Mouse (Mus musculus): ENCODE data around the gene Ctnnd2. TPM values are rescaled to one million over a fixed set of nuclear protein-coding genes. Genes with fewer than 3 reads are reported as not detected.

The Ctnnd2 gene
- polyA plus RNA-seq, 1 experiment = 0.08 TPM

GRCm38 (mm10) chr15:30610613-30611012, 438.2 kb downstream of the Ctnnd2 start:
- Histone ChIP-seq H3K4me3 (replicated peaks) (no peak overlapping the region), H3K27me3 (replicated peaks) (no peaks in the 10 kb centered on the region), H3K36me3 (replicated peaks; ENCODE audit: low read length) (no peaks in the 10 kb centered on the region), H3K4me1 (no peaks in the 10 kb centered on the region), H3K9me3 (peaks cover 4% of the 10 kb centered on the region; the same call in 1 of the 2 replicates)
- TF ChIP-seq FLI1 (IDR thresholded peaks at IDR 0.05; ENCODE audit: low read length) (no peak), GATA1 (IDR thresholded peaks at IDR 0.05; ENCODE audit: borderline replicate concordance, low read length) (no peak)

- H3K27me3 ChIP-seq (replicated peaks) = no peaks in the 10 kb centered on the region
- H3K9me3 ChIP-seq = peaks cover 4% of the 10 kb centered on the region; the same call in 1 of the 2 replicates
- H3K36me3 ChIP-seq (replicated peaks; ENCODE audit: low read length) = no peaks in the 10 kb centered on the region
- no peak for TF ChIP-seq GATA1 (IDR thresholded peaks at IDR 0.05; ENCODE audit: borderline replicate concordance, low read length)
- no peak for TF ChIP-seq FLI1 (IDR thresholded peaks at IDR 0.05; ENCODE audit: low read length)
- no peaks in the 10 kb centered on the region for H3K4me1 ChIP-seq
- no peak overlapping the region for H3K4me3 ChIP-seq (replicated peaks)
Measured at GRCm38 (mm10) chr15:30615451-30615850, 443.1 kb downstream of the Ctnnd2 start.

GRCm38 (mm10) chr15:30616861-30617260, 444.5 kb downstream of the Ctnnd2 start:
- Histone ChIP-seq H3K36me3 (replicated peaks; ENCODE audit: low read length) (no peaks in the 10 kb centered on the region), H3K27me3 (replicated peaks) (no peaks in the 10 kb centered on the region), H3K9me3 (no peaks in the 10 kb centered on the region), H3K4me3 (replicated peaks) (no peak overlapping the region), H3K4me1 (no peaks in the 10 kb centered on the region)
- TF ChIP-seq FLI1 (IDR thresholded peaks at IDR 0.05; ENCODE audit: low read length) (no peak), GATA1 (IDR thresholded peaks at IDR 0.05; ENCODE audit: borderline replicate concordance, low read length) (no peak)

GRCm38 (mm10) chr15:30617932-30618331, 445.5 kb downstream of the Ctnnd2 start:
- Histone ChIP-seq H3K4me1 (no peaks in the 10 kb centered on the region), H3K27me3 (replicated peaks) (no peaks in the 10 kb centered on the region), H3K9me3 (no peaks in the 10 kb centered on the region), H3K4me3 (replicated peaks) (no peak overlapping the region), H3K36me3 (replicated peaks; ENCODE audit: low read length) (no peaks in the 10 kb centered on the region)
- TF ChIP-seq GATA1 (IDR thresholded peaks at IDR 0.05; ENCODE audit: borderline replicate concordance, low read length) = no peak
- no peak for TF ChIP-seq FLI1 (IDR thresholded peaks at IDR 0.05; ENCODE audit: low read length)

- no peak for TF ChIP-seq FLI1 (IDR thresholded peaks at IDR 0.05; ENCODE audit: low read length)
- TF ChIP-seq GATA1 (IDR thresholded peaks at IDR 0.05; ENCODE audit: borderline replicate concordance, low read length) = no peak
- Histone ChIP-seq H3K4me1 (no peaks in the 10 kb centered on the region), H3K27me3 (replicated peaks) (no peaks in the 10 kb centered on the region), H3K4me3 (replicated peaks) (no peak overlapping the region), H3K36me3 (replicated peaks; ENCODE audit: low read length) (no peaks in the 10 kb centered on the region), H3K9me3 (peaks cover 5% of the 10 kb centered on the region; the same call in 1 of the 2 replicates)
Measured at GRCm38 (mm10) chr15:30628524-30628923, 456.1 kb downstream of the Ctnnd2 start.

GRCm38 (mm10) chr15:30632113-30632735, 459.8 kb downstream of the Ctnnd2 start:
- Histone ChIP-seq H3K27me3 (replicated peaks) (no peaks in the 10 kb centered on the region), H3K9me3 (peaks cover 8% of the 10 kb centered on the region; the same call in 1 of the 2 replicates), H3K4me1 (no peaks in the 10 kb centered on the region), H3K4me3 (replicated peaks) (no peak overlapping the region), H3K36me3 (replicated peaks; ENCODE audit: low read length) (no peaks in the 10 kb centered on the region)
- TF ChIP-seq GATA1 (IDR thresholded peaks at IDR 0.05; ENCODE audit: borderline replicate concordance, low read length) (no peak), FLI1 (IDR thresholded peaks at IDR 0.05; ENCODE audit: low read length) (no peak)

- no peaks in the 10 kb centered on the region for H3K27me3 ChIP-seq (replicated peaks)
- H3K9me3 ChIP-seq = peaks cover 8% of the 10 kb centered on the region; the same call in 1 of the 2 replicates
- H3K4me1 ChIP-seq = no peaks in the 10 kb centered on the region
- no peak overlapping the region for H3K4me3 ChIP-seq (replicated peaks)
- no peaks in the 10 kb centered on the region for H3K36me3 ChIP-seq (replicated peaks; ENCODE audit: low read length)
- TF ChIP-seq GATA1 (IDR thresholded peaks at IDR 0.05; ENCODE audit: borderline replicate concordance, low read length) (no peak), FLI1 (IDR thresholded peaks at IDR 0.05; ENCODE audit: low read length) (no peak)
Measured at GRCm38 (mm10) chr15:30633917-30634316, 461.5 kb downstream of the Ctnnd2 start.

- Histone ChIP-seq H3K27me3 (replicated peaks) (no peaks in the 10 kb centered on the region), H3K4me1 (no peaks in the 10 kb centered on the region), H3K4me3 (replicated peaks) (no peak overlapping the region), H3K9me3 (peaks cover 8% of the 10 kb centered on the region; the same call in 1 of the 2 replicates), H3K36me3 (replicated peaks; ENCODE audit: low read length) (no peaks in the 10 kb centered on the region)
- TF ChIP-seq FLI1 (IDR thresholded peaks at IDR 0.05; ENCODE audit: low read length) = no peak
- no peak for TF ChIP-seq GATA1 (IDR thresholded peaks at IDR 0.05; ENCODE audit: borderline replicate concordance, low read length)
Measured at GRCm38 (mm10) chr15:30634522-30634921, 462.1 kb downstream of the Ctnnd2 start.

GRCm38 (mm10) chr15:30640651-30641050, 468.3 kb downstream of the Ctnnd2 start:
- no peak overlapping the region for H3K4me3 ChIP-seq (replicated peaks)
- TF ChIP-seq GATA1 (IDR thresholded peaks at IDR 0.05; ENCODE audit: borderline replicate concordance, low read length) (no peak), FLI1 (IDR thresholded peaks at IDR 0.05; ENCODE audit: low read length) (no peak)
- H3K4me1 ChIP-seq = no peaks in the 10 kb centered on the region

GRCm38 (mm10) chr15:30645688-30646087, 473.3 kb downstream of the Ctnnd2 start:
- Histone ChIP-seq H3K9me3 (peaks cover 16% of the 10 kb centered on the region), H3K4me3 (replicated peaks) (no peak overlapping the region), H3K27me3 (replicated peaks) (peaks cover 26% of the 10 kb centered on the region), H3K4me1 (peaks cover 4% of the 10 kb centered on the region; the same call in 1 of the 2 replicates), H3K36me3 (replicated peaks; ENCODE audit: low read length) (no peaks in the 10 kb centered on the region)
- TF ChIP-seq GATA1 (IDR thresholded peaks at IDR 0.05; ENCODE audit: borderline replicate concordance, low read length) = no peak
- no peak for TF ChIP-seq FLI1 (IDR thresholded peaks at IDR 0.05; ENCODE audit: low read length)

More at GRCm38 (mm10) chr15:30640651-30641050, 468.3 kb downstream of the Ctnnd2 start:
- H3K27me3 ChIP-seq (replicated peaks) = peaks cover 4% of the 10 kb centered on the region
- H3K9me3 ChIP-seq = peaks cover 12% of the 10 kb centered on the region
- no peaks in the 10 kb centered on the region for H3K36me3 ChIP-seq (replicated peaks; ENCODE audit: low read length)
